Mouse (Mus musculus) embryonic facial prominence, embryonic 10.5 days (tissue): ENCODE data around the gene Krtap8-1. TPM values are rescaled to one million over a fixed set of nuclear protein-coding genes. Genes with fewer than 3 reads are reported as not detected.

Source experiments
- DNase-seq: peaks from one replicate; pipeline ENCODE4 v3.0.0-alpha.2; 2017; ENCODE audit warnings: low spot score
- H3K27ac ChIP-seq: fragments of 300-500 bp; sonication (generic); replicated peaks from 2 replicates; pipeline ENCODE4 v1.5.1; 2016; ENCODE audit warnings: mild to moderate bottlenecking
- H3K27me3 ChIP-seq: fragments of 300-500 bp; sonication (generic); replicated peaks from 2 replicates; pipeline ENCODE4 v1.6.1; 2016; ENCODE audit warnings: low read depth, mild to moderate bottlenecking; ENCODE audit not compliant: poor library complexity, severe bottlenecking
- H3K36me3 ChIP-seq: fragments of 300-500 bp; sonication (generic); replicated peaks from 2 replicates; pipeline ENCODE4 v1.6.1; 2016; ENCODE audit warnings: mild to moderate bottlenecking, moderate library complexity
- H3K4me1 ChIP-seq: fragments of 300-500 bp; sonication (generic); 2 replicates; pipeline ENCODE4 v1.6.1; 2016
- H3K4me3 ChIP-seq: fragments of 300-500 bp; sonication (generic); 2 replicates; pipeline ENCODE4 v1.5.1; 2016; ENCODE audit warnings: mild to moderate bottlenecking, moderate library complexity
- H3K9me3 ChIP-seq: fragments of 300-500 bp; sonication (generic); 2 replicates; pipeline ENCODE4 v1.6.1; 2016; ENCODE audit warnings: mild to moderate bottlenecking
- WGBS: fragments of 180-500 bp; shearing (Covaris S2); methylation state at CpG from one replicate; pipeline ENCODE4 v1.1.7; 2016; 5-methylcytosine and 5-hydroxymethylcytosine counted together
- polyA plus RNA-seq: library from polyadenylated mRNA; unstranded; fragments of >200 nt; fragmentation: Nextera tagmentation; extraction: Ambion mirVana; gene quantifications from 2 replicates; pipeline ENCODE4 v1.2.1, GENCODE M21; 2016

Gene Krtap8-1
- polyA plus RNA-seq, 1 experiment from 2014 or later = not detected

DNA sequence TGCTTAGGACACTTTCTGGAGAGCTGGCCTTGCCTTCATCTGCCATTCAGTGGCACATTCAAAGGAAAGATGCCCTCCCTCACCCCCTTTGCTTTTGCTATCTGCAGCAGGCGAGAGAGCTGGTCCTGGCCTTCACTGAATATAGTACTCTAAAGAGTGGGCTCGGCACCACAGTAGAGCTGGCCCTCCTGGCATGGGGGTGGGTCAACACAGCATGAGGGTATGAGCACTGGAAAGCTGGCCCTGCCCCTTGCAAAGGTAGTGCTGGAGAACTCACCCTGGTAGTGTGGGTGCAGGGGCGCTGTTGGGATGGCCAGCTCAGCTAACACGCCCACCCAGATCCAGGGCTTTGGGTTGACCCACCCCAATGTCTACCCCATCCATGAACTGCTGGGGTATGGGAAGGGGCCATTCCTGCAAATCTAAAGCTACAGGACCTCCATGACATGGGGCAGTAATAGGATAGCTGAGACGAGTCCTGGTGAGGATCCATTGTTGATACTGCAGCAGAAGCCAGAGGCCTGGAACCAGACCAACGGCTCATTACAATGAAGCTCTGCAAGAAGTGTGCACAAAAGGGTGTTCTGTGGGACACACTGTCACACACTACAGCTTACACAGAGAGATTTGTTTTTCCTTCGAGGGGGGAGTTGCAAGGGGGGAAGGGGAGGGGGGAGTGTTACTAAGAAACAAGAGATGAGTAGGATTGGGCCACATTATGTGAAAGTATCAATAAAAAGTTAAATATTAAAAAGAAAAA, 7.8 kb upstream of the Krtap8-1 start:
- Histone ChIP-seq H3K27me3 (no peaks in the 10 kb centered on the region), H3K4me3 (no peak overlapping the region), H3K27ac (no peak overlapping the region), H3K36me3 (no peaks in the 10 kb centered on the region), H3K9me3 (no peaks in the 10 kb centered on the region), H3K4me1 (no peaks in the 10 kb centered on the region)
- DNase-seq = no peak
- 85% methylated on average over 7 of the region's 7 CpGs for WGBS

DNA sequence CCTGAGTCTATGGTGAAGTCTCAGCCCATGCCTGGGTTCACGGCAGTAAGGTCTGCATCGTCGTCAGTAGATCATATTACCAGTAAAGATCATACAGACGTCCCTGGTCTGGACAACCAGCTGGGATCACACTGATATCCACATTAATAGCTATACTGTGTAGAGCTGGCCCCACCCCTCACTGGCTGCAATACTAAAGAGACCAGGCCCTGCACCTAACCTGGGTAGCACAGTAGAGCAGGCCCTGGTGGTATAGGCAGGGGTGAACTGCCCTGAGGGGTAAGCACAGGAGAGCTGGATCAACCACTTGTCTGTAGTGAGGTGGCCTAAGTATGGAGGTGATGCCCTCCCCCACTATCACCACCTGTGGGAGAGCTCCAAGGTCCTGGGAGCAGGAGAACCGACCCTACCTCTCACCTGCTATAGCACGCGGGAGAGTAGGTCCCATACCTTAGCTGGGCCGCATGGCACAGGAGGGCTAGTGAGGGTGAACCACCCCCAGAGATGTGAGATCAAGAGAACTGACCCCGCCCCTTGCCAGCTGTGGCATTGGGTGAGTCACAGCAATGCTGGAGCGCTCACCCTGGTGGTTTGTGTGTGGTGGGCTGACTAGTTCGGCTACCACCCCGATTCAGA, 10.0 kb downstream of the Krtap8-1 start:
- H3K27me3 ChIP-seq = no peaks in the 10 kb centered on the region
- 88% methylated on average over 12 of the region's 12 CpGs for whole genome bisulfite sequencing

DNA sequence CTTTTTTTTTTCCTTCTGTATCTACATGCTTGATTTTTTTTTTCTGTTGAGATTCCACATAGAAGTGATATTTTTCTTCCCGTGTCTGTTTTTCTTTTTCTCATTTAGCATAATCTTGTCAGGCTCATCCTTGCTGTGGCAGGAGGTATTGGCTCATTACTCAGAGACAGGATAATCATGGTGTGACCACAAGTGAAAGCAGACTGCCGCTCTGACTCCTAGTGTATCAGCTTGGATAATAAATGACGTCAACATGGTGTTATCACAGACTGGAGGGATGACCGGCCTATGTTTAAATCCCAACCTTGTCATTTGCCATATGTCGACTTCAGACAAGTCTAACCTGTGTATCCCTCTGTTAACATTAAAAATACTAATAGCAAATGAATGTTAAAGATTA, 26.6 kb downstream of the Krtap8-1 start:
- WGBS = 89% methylated on average over 5 of the region's 5 CpGs
- Histone ChIP-seq H3K27ac (no peak overlapping the region), H3K4me3 (no peak overlapping the region), H3K36me3 (no peaks in the 10 kb centered on the region), H3K9me3 (no peaks in the 10 kb centered on the region), H3K27me3 (no peaks in the 10 kb centered on the region), H3K4me1 (no peaks in the 10 kb centered on the region)
- no peak for DNase-seq

More for the DNA sequence above, 10.0 kb downstream of the Krtap8-1 start:
- Histone ChIP-seq H3K27ac (no peak overlapping the region), H3K36me3 (no peaks in the 10 kb centered on the region), H3K4me3 (no peak overlapping the region), H3K4me1 (no peaks in the 10 kb centered on the region), H3K9me3 (no peaks in the 10 kb centered on the region)
- DNase-seq = no peak

Other genes starting within 250 kb of the Krtap8-1 start
- gene Krtap21-1, start 84.1 kb downstream of the Krtap8-1 start, polyA plus RNA-seq = not detected in 2 replicates
- gene Krtap6-2, start 67.8 kb downstream of the Krtap8-1 start, polyA plus RNA-seq = not detected in 2 replicates
- not detected in 2 replicates for gene Krtap7-1, start 20.4 kb upstream of the Krtap8-1 start, polyA plus RNA-seq
- not detected in 2 replicates for gene Krtap11-1, start 83.2 kb upstream of the Krtap8-1 start, polyA plus RNA-seq